Mouse (Mus musculus): ENCODE measurements around the gene Actr6. TPM values are rescaled to one million over a fixed set of nuclear protein-coding genes. Genes with fewer than 3 reads are reported as not detected.
"Not testable (repeated sequence)": the region's sequence is repeated elsewhere in the genome, so short reads cannot be mapped to it uniquely, and the experiment has no call there.

Actr6 gene
- polyA plus RNA-seq, 2 experiments from 2014 or later, result 46.8 to 50.2 TPM

DNA sequence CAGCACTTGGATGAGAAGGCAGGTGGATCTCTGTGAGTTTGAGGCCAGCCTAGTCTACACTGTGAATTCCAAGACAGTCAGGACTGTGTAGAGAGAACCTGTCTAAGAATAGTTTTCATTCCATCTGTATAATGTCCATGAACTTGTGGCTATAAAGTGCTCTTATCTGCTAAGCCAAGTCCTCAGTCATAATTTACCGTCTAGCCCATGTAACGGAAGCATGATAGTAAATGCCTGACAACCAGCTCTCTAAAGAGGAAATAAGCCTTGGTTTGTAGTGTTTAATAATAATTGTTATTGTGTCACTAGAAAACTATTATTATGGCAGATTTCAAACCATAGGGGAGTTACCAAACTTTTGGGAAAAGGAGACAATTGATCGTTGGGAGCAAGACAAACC, 5.8 kb upstream of the Actr6 start:
- ATAC-seq, result no peak

DNA sequence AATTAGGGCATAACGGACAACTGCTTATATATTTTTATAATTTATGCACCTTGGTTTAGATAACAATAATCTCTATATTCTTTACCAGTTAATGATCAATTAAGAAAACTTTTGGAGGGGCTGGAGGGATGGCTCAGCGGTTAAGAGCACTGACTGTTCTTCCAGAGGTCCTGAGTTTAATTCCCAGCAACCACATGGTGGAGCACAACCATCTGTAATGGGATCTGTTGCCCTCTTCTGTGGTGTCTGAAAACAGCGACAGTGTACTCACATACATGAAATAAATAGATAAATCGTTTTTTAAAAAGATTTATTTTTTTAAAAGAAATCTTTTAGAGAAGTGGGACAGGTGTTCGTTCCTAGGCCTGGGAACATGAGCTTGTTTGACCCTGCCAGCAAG, 5.0 kb upstream of the Actr6 start:
- ATAC-seq, result no peak

DNA sequence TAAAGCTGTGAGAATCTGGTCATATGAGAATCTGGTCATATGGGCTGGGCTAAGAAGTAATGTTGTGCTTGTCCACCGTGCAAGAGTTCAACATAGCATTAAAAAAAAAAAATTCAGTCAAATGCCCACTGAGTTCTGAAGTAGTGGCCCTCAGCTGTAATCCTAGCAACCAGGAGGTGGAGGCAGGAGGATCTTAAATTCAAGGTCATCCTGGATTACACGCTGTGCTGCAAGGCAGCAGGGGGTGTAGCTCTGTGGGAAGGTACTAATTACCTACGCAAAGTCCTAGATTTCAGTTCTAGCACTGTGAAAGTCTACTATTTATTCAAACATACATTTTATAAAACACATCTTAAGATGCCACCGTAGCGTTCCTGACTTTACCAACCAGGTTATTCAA, 754 bp downstream of the Actr6 start:
- ATAC-seq, result no peak

DNA sequence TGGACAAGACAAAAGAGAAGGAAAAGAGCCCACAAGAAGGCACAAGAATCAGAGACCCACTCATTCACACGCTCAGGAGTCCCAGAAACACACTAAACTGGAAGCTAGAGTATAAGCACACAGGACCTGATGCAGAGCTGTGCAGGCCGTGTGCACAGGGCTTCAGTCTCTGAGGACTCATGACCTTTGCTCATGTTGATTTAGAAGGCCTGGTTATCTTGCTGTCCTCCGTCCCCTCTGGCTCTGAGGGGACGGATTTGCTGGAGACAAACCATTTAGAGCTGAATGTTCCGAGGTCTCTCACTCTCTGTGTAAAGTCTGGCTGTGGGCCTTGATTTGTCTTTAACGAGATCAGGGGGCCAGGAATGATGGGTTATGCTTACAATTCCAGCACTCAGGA, 1.7 kb downstream of the Actr6 start:
- no peak for ATAC-seq

DNA sequence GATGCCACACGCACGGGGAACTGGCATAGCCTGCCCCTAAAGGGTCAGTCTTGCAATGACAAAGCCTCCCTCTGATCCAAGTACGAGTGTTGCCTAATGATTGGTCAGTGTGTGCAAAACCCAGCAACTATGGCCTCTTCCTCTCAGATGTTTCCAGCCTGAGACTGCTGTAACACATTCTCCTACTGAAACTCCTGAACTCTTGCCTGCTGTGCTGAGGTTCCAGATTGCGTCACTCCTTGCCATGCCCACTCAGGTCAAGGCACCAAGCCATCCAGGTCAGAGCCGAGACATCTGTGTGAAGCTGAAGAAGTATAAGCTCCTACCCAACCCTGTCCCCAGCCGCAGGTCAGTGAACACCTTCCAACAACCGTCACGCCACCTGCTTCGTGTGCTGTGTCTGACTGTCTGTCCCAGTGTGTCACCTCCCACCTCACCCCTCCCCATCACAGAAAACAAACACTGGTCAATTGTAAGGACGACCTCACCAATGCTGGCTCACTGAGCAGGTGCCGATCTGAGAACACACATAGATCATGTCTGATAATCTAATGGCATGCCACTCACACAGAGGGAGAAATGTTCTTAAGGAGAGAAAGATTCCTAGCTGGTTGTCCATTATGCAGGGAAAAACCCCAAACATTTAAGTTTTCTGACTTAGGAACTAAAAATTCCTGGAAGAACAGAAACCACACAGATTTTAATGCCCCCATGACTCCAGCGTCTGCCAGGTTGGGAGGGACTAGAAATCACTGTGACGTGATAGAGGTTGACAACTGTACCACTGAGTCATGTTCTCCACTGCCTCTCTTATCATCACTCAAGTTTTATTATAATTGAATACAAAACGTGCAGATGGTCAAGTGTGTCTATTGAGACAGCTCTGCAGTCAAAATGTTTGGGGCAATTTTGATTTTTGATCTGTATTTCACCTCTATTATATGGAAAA, 9.6 kb downstream of the Actr6 start:
- ATAC-seq, result no peak

DNA sequence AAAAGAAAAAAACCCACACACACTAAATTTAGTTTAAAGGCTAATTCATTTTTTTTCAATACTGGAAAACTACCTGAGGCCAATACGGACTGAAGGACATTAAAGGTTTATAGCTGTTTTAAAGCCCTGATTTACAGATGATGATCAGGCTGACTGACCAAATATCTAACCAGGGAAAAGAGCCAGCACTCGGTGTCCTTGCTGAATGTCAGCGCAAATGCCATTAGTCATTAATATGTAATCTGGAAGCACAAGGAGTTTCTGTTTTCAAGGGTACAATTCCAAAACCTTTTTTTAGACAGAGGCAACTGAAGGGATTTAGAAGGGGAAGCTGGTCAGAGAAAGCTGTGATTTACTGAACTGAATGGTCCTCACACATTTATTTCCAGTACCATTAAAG, 11.3 kb downstream of the Actr6 start:
- ATAC-seq, result no peak

DNA sequence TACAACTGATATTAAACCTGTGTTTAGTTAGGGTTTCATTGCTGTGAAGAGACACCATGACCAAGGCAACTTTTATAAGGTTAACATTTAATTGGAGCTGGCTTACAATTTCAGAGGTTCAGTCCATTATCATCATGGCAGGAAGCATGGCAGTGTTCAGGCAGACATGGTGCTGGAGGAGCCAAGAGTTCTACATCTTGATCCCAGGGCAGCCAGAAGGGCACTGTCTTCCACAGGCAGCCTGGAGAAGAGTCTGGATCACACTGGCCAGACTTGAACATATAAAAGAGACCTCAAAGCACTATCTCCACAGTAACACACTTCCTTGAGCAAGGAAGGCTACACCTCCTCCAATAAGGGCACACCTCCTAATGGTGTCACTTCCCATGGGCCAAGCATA, 11.8 kb downstream of the Actr6 start:
- ATAC-seq, result no peak

DNA sequence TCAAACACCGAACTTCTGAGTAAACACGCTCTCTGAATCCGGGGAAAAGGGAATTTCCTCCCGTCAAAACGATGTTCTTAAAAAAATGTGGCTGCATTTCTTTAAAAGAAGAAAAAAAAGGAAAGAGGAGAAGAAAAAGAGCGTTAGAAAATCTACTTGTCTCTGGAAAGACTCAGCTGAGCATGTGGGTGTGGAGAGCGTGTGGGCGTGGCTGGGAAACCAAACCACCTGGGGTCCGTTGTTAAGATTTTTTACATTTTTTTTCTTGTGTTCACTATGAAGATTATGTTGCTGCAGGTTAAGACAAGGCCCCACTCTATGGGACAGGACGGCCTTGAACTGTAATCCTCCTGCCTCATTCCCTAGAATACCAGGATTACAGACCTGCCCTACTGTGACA, 17.2 kb downstream of the Actr6 start:
- no peak for ATAC-seq

DNA sequence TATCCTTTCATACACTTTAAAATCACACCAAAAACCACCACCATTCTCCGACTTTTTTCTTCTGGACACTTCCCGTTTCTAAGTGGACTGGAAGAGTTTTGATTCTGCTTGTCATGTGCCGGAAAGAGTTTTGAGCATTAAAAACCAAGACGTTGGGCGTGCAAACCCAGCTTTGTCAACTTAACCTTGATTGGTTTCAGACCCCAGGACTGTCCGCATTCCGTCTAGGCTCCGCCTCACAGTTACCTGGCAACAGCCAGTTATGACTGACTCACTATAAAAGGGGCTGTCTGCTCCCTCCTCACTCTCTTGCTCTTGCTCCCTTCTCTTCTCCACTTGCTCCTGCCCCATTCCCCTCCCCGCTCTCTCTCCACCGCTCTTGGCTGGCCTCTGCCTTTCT, 23.4 kb downstream of the Actr6 start:
- peak; percentile 40 for ATAC-seq

DNA sequence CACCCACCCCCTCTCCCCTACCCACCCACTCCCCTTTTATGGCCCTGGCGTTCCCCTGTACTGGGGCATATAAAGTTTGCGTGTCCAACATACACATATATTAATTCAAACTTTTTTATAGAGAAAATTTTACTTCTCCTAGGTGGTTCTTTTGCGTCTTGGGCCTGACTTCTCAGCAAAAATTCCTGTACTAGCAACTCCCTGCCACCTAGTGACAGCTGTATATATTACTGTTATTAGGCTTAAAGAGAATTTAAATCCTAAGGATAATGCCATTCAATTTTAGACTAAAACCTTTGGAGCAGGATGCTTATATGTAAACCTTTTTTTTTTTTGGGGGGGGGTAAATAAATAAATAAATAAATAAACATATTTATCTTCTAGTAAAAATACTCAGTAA, 24.7 kb downstream of the Actr6 start:
- ATAC-seq, result no peak

DNA sequence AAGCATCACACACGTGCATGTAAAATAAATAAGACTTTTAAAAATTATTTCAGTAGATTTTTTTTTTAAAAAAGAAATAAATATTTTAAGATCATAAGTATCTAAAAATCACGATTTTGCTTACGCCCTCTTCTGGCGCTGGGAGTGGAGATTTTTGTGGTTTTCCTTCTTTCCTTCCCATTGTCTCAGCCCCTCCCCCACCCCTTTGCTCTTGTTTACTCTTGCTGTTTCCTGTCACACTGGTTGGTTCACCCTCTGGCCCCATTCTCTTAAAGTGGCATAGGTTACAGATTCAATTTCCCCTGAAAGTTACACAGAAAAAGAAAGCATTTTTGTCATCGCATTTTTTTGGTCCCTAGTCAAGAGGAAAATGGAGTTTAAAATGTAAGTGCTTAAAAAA, 29.1 kb downstream of the Actr6 start:
- peak; percentile 94 for ATAC-seq

DNA sequence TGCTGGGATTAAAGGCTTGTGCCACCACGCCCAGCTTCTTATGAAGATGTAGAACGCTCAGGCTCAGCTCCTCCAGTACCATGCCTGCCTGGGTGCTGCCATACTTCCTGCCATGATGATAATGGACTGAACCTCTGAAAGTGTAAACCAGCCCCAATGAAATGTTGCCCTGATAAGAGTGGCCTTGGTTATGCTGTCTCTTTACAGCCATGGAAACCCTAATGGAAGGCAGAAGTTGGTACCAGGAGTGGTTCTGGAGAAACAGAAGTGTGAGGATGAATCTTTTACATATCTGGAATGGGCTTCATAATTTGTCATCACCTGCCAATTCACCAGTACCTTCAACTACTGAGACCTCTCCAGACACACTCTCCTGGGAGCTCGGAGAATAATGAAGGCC, 34.1 kb downstream of the Actr6 start:
- ATAC-seq, result no peak

DNA sequence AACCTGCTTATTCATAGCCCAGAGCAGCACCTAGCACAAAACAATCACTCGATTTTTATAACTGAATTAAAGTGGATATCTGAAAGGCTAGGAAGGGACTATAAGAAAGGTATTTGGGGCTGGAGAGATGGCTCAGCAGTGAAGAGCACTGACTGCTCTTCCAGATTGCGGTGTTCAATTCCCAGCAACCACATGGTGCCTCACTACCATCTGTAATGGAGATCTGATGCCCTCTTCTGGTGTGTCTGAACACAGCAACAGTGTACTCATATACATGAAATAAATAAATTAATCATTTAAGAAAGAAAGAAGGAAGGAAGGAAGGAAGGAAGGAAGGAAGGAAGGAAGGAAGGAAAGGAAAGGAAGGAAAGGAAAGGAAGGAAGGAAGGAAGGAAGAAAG, 35.8 kb downstream of the Actr6 start:
- ATAC-seq, result not testable (repeated sequence)

DNA sequence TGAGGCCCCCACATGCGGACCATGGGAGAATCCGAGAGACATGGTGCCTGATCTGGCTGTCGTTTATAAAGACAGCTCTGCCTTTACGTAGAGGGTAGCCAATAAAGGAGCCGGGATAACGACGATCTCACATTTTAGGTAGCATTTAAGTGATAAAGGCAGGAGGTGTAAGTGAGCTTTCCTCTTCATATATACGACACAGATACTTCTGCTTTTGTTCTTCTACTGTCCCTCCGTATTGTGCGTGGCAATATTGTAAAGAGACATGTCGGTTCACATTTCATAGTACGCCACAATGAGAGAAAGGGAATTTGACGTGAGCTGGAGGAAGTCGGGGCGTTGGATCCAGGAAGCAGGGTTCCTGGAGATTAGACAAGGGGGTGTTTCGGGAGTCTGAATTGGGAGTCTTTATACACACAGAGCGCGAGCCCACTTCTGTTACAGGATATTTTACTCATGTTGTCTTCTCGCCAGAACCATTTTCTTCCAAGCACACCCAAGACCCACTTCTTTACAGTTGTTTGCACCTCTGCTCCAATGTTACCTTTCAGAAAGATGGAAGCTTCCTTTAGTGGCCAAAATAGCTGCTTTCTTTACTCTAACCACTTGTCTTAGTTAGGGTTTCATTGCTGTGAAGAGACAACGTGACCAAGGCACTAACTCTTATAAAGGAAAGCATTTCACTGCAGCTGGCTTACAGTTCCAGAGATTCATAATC, 36.7 kb downstream of the Actr6 start:
- no peak for ATAC-seq

DNA sequence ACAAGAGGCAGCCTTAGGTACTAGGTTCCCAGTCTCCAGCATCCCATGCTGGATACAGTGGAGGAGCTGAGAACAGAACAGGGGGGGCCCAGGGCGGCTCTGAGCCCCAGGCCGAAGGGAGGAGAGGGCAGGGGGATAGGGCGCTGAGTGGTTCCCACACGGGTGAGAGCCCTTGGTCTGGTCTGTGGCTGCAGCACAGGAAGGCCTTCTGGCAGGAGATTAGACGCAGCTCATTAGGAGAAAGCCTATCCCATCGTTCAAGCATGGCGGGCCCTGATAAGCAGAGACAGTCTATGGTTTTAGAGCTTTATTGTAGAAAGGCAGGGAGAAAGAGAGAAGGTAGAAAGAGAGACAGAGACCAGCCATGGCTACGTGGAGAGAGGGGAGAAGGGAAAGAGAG, 42.1 kb downstream of the Actr6 start:
- ATAC-seq, result no peak

DNA sequence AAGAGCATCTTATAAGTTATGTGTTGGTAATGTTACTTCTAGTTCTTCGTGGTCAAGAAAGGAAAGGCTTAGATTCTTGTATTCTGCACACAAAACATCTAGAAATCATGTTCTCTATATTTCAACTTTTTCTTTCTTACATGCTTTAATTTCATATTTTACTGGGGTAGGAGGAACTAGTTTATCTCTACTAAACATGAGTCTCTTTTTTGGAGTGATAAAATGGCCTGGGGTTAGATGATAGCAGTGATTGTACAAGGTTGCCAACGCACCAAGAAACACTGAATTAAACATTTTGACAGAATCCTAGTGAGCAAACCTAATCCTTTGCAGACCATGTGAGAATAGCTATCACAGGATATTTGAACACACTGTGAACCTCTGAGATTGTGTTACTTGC, 44.6 kb downstream of the Actr6 start:
- no peak for ATAC-seq

DNA sequence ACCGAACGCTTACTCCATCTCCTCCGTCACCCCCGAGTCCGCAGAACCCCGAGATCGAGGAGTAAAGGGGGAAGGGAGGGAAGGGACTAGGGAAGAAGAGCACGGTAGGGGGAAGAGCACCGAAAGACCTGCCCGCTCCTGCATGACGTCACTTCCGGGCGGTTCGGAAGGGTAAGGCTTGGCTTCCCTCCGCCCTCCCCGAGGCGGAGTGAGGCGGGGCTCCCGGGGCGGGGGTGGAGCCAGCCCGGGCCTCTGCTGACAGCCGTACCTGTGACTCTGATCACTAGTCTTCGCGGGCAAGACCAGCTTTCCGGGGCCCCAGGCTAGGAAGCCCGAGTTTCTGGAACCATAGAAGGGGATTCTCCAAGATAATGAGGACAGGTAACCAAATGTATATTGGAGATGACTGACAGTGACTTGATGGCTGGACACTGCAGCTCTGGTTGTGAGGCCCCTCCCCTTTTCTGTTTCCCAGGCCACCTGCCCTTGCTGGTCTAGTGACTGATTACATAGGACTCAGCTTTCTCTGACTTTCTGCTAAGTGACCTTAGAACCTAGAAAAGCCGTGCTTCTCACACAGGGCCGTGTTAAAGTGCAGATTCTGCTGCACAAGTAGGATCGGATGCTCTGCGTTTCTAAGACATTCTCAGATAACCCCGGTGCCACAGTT, 45.8 kb downstream of the Actr6 start, which contains the start of gene Scyl2:
Scyl2 (minus strand) TSS at position 147 of the 670 bp plus-strand sequence.
- ATAC-seq, result peak; percentile 96

DNA sequence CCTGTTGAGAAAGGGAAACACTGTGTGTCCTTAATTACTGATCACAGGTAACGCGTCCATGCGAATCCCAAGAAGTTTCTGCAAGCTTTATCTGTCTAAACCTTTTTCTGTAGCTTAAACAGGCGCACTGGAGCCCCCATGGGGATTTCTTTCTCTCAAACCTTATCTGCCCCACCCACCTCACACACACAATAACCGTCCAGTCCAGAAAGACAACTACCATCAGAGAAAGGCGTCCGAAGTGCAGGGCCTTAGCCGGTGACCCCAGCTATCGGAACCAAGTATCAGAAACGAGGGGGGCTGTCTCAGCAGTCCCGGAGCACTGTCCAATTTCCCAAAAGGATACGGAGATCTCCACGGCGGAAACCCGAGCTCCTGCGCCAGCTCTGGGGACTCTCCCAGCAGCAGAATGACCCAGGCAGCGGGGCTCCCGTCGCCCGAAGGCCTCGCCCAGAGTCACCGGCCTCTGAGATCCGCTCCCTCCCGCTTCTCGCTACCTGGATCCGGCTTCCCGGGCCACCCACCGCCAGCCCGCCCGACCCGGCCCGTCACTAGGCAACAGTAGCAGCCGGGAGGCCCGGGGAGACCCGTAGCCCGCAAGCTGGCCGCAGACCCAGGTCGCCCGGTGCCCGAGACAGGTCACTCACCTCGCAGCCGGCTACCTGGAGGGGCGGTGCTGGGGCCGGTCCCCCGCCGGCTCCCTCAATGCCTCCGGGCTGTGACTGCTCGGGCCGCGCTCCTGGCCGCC, 46.5 kb downstream of the Actr6 start:
- ATAC-seq, result peak; percentile 37

DNA sequence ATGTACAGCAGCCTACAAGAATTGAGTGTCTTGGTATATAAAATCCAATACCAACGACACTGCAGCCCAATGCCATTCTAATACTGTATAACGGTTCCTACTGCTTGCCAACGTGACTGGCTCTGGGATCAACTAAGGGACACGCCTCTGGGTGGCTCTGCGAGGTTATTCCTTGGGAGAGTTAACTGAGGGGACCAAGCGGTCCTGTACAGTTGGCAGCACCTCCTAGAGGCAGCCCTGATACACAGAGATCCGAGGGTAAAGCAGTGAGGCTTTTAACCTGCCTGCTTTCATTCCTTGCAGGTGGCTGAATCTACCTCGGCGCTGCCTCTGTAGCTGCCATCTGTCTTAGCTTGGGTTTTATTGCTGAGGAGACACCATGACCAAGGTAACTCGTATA, 49.1 kb downstream of the Actr6 start:
- ATAC-seq, result no peak

DNA sequence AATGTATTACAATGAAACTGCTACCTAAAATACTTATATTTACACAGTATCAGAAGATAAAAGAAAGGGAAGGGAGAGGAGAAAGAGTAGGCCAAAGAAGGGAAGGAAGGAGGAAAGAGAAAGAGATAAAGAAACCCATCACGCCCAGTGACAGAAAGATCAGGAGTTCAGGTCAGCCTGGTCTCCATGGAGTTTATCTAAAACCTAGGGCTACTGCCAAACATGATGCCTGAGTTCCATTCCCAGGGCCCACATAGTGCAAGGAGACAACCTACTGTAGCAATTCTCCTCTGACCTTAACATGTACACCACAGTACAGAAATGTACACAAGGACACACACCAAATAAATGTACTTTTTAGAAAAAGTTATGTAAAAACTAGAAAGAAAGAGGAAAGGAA, 49.9 kb downstream of the Actr6 start:
- no peak for ATAC-seq

DNA sequence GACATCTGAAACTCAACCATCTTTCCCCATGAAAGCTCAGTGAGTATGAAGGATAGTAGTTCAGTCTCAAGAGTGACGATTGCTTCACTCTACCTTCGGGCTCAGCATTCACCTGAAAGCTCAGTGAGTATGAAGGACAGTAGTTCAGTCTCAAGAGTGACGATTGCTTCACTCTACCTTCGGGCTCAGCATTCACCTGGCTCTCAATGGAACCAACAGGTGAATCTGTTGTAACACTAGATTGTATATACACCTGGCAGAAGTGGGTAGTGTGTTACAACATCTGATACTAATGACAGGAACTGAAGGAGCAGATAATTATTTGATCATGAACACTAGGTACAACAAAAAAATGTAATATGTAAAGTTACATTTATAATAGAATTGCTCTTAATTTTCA, 50.4 kb downstream of the Actr6 start:
- ATAC-seq, result no peak

DNA sequence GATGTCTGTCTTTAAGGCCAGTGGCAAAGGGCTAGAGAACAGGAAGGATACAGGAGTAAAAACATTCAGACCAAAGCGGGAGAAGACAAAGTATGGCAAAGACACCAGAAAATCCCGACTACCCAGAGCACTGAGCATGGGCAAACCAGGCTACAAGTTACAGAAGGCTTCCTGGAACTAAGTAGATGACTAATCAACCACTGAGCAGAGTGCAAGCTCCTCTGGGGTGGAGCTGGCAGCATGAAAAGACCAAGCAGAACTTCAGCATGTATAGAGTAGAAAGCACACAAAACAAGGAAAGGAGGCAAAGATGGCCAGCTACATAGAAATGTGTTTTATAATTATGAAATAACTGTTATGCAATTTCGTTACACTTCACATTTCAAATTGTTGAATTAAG, 51.6 kb downstream of the Actr6 start:
- ATAC-seq, result no peak

DNA sequence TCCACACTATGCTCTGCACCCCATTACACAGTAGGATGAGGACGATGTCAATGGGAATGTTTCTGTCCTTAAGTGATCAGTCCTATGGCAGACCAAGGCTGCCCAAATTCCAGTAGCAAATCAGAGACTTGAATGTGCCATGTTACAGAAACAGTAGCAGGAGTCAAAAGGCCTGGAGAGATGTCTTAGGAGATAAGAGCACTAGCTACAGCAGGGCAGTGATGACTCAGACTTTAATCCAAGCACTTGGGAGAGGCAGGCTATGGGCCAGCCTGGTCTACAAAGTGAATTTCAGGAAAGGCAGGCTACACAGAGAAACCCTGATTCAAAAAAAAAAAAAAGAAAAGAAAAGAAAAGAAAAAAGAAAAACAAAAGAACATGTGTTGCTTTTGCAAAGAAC, 52.6 kb downstream of the Actr6 start:
- no peak for ATAC-seq
